In genomic region chr2:168929691-168930090, GRCm38 (mm10) we compare ENCODE assay signal across 8 mouse cellular contexts. TPM values are rescaled to one million over a fixed set of nuclear protein-coding genes. Genes with fewer than 3 reads are reported as not detected.
A peak's percentile ranks its signal among the peaks of the same experiment; 100 is the strongest.
DNase-seq lines count a peak whose midpoint lies in the region; TF ChIP-seq lines count a peak whose summit lies in the region.

No protein-coding gene starts in this region.

- no peaks in the 10 kb centered on the region for H3K4me1 ChIP-seq in CH12.LX (ENCODE audit: control insufficient read depth in 1 of 2, insufficient read depth in 2 of 2)
- H3K4me1 ChIP-seq in bone marrow macrophage, adult 2 months (ENCODE audit: control insufficient read depth, insufficient read depth, low read length): no peaks in the 10 kb centered on the region

- DNase-seq in heart, adult 18-20 months: peak; percentile 40 to 78
- DNase-seq in heart, postnatal 25 days (ENCODE audit: low spot score): no peak
- DNase-seq in CH12.LX (ENCODE audit: extremely low read depth): peak; percentile 71
- DNase-seq in forelimb bud, embryonic 11.5 days (ENCODE audit: low read depth, low spot score): peak; percentile 82
- DNase-seq in layer of hippocampus, adult 8-10 months (ENCODE audit: low spot score in 2 of 2): peak; percentile 51 to 78
- DNase-seq in lung, postnatal 4 days: peak; percentile 43 to 66
- peak; percentile 48 for DNase-seq in telencephalon, adult 2 months (ENCODE audit: low read depth, low spot score)

- no peaks in the 10 kb centered on the region for H3K9me3 ChIP-seq in CH12.LX (replicated peaks; ENCODE audit: low read length)

- no peak overlapping the region for H3K4me3 ChIP-seq in CH12.LX (replicated peaks in 1 of 3; ENCODE audit: low read depth in 2 of 3, low read length in 2 of 3, poor library complexity in 1 of 3)
- no peak overlapping the region for H3K4me3 ChIP-seq in bone marrow macrophage, adult 2 months (ENCODE audit: insufficient read depth, low read length)

- no peak; the same call in 1 of the 2 replicates for TF ChIP-seq RAD21 in CH12.LX (IDR thresholded peaks at IDR 0.05; ENCODE audit: low read depth, low read length)

- intact Hi-C loops in heart, postnatal 25 days (cut with DNase I): no loop called here

- TF ChIP-seq EP300 in CH12.LX (IDR thresholded peaks at IDR 0.05; ENCODE audit: low read length): no peak

- dilution Hi-C loops in CH12.LX (cut with MboI; ENCODE audit: extremely low pct_ligation_motif_present, extremely low pct_unique_long_range_greater_than_20kb, low sequenced_read_pairs): no loop called here

- no peak overlapping the region for H3K27ac ChIP-seq in CH12.LX (ENCODE audit: insufficient read depth, low read depth)
- H3K27ac ChIP-seq in bone marrow macrophage, adult 2 months (ENCODE audit: insufficient read depth, low read depth, low read length): no peak overlapping the region

- peaks cover 67 to 90% of the 10 kb centered on the region in 2 experiments for H3K36me3 ChIP-seq in CH12.LX (replicated peaks in 1 of 2; ENCODE audit: control insufficient read depth in 1 of 2, insufficient read depth in 1 of 2, low read length in 1 of 2)

- H3K4me2 ChIP-seq in CH12.LX (ENCODE audit: insufficient read depth, low read depth, poor library complexity, severe bottlenecking): no peak overlapping the region

- TF ChIP-seq POLR2A in CH12.LX (IDR thresholded peaks at IDR 0.05; ENCODE audit: low read depth, low read length): no peak
- TF ChIP-seq POLR2A in bone marrow macrophage, adult 2 months (IDR thresholded peaks at IDR 0.05; ENCODE audit: borderline replicate concordance, low read depth, low read length): no peak

- no peaks in the 10 kb centered on the region for H3K27me3 ChIP-seq in CH12.LX (replicated peaks)

- in situ Hi-C loops in CH12.LX (cut with MboI; ENCODE audit: low pct_ligation_motif_present, low pct_unique_long_range_greater_than_20kb, low sequenced_read_pairs): no loop called here

- no peak overlapping the region for H3K9ac ChIP-seq in CH12.LX (ENCODE audit: insufficient read depth, low read depth)

- TF ChIP-seq CTCF in CH12.LX (conservative IDR thresholded peaks at IDR 0.05 in 1 of 2, IDR thresholded peaks at IDR 0.05 in 1 of 2; ENCODE audit: low read depth in 2 of 2, low read length in 2 of 2): peak; percentile 58 to 90
- TF ChIP-seq CTCF in bone marrow macrophage, adult 2 months (IDR thresholded peaks at IDR 0.05; ENCODE audit: low read depth, low read length): peak; percentile 43; the same call in 1 of the 2 replicates

- H3K79me2 ChIP-seq in CH12.LX (replicated peaks; ENCODE audit: control insufficient read depth, extremely low read depth, insufficient read depth, poor library complexity, severe bottlenecking): no peaks in the 10 kb centered on the region

TF ChIP-seq in CH12.LX, 34 proteins besides CTCF, POLR2A, EP300 and RAD21:
- no peak for TF ChIP-seq PAX5 (IDR thresholded peaks at IDR 0.05; ENCODE audit: low read length)
- no peak for TF ChIP-seq MEF2A (IDR thresholded peaks at IDR 0.05; ENCODE audit: borderline replicate concordance, low read depth, low read length)
- TF ChIP-seq POLR2AphosphoS2 (IDR thresholded peaks at IDR 0.05; ENCODE audit: low read depth, low read length): no peak
- TF ChIP-seq NRF1 (IDR thresholded peaks at IDR 0.05; ENCODE audit: low read depth, low read length): no peak
- no peak for TF ChIP-seq RCOR1 (conservative IDR thresholded peaks at IDR 0.05; ENCODE audit: low read depth, low read length)
- TF ChIP-seq ZNF384 (IDR thresholded peaks at IDR 0.05; ENCODE audit: low read depth, low read length): no peak
- no peak for TF ChIP-seq MYC (IDR thresholded peaks at IDR 0.05; ENCODE audit: low read depth, low read length)
- no peak for TF ChIP-seq E2F4 (IDR thresholded peaks at IDR 0.05; ENCODE audit: insufficient replicate concordance, low read depth, low read length)

RNA-seq across cellular contexts. Expression of gene Zfp64, which starts 25.7 kb away (rescaled TPM):
- total RNA-seq in heart, adult 18-20 months (2021): 1 to 10 TPM; 6.6 to 6.8 TPM
- total RNA-seq in heart, postnatal 25 days (2021): 1 to 10 TPM; 8.7 to 8.8 TPM
- total RNA-seq in CH12.LX (2012; rRNA removed) (25.1 and 25.8 TPM in 2 replicates), CH12.LX (2014; rRNA removed) (20.0 and 22.2 TPM in 2 replicates)
- polyA plus RNA-seq in CH12.LX (2012; ENCODE audit: insufficient read length, low read depth): 31.4 and 37.0 TPM in 2 replicates
- 7.4 and 9.9 TPM in 2 replicates for polyA plus RNA-seq in bone marrow macrophage, adult 2 months (2012; ENCODE audit: insufficient read depth, insufficient read length, missing spikeins)
- total RNA-seq in layer of hippocampus, adult 8-10 months (2022): 10 to 100 TPM; 14.5 to 20.1 (median 16.6) TPM
